Mouse (Mus musculus) lung, postnatal 0 days (tissue): Measurements from ENCODE around the gene Col23a1.

Experiments used
- CTCF ChIP-seq: IDR thresholded peaks from 2 replicates; pipeline ENCODE4 v1.5.1; 2016; ENCODE audit warnings: antibody characterized with exemption, mild to moderate bottlenecking
- EP300 ChIP-seq: IDR thresholded peaks from 2 replicates; pipeline ENCODE4 v1.6.1; 2016; ENCODE audit warnings: antibody characterized with exemption, mild to moderate bottlenecking, control low read depth

DNA sequence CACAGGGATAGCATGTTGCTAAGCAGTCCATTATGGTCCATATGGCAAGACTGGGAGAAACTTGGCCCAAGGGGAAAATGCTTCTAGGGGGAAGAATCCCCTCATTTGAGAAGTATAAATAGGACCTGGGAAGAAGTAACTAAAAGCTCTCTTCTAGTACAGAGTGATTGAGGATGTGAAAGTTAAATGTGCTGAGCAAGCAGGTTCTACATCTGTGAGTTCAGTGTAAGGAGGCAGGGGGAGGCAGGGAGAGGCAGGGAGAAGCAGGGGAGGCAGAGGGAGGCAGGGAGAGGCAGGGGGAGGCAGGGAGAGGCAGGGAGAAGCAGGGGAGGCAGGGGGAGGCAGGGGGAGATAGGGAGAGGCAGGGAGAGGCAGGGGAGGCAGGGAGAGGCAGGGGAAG, 59.9 kb downstream of the Col23a1 start:
- no peak for TF ChIP-seq CTCF
- TF ChIP-seq EP300: no peak
